Mouse (Mus musculus) left cerebral cortex, adult 9 months (tissue): ENCODE data around the gene Taok3.
"Not testable (repeated sequence)": the region's sequence is repeated elsewhere in the genome, so short reads cannot be mapped to it uniquely, and the experiment has no call there.

ENCODE experiments used
- DNase-seq, 2 experiments: peaks; one replicate each; pipeline ENCODE4 v3.0.0; 2022; ENCODE audit warnings: low spot score in 2 of 2

Taok3 gene

DNA sequence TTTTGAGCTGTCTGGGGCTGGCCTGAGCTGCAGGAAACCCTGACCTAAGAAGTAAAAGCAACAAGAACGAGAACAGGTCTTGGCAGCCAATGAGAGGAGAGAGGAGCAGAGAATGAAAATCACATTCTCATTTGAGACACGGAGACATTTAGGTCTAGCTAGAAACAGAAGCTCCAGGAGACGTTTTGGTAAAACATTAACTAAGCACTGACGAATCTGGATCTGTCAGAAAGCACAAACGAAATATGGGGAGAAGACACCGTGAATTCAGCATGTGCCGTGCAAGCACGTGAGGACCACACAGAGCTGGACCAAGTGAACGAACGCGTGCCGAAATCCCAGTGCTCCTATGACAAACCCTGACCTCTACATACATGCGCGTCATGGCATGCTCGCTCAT, 138.3 kb downstream of the Taok3 start:
- DNase-seq, result no peak

DNA sequence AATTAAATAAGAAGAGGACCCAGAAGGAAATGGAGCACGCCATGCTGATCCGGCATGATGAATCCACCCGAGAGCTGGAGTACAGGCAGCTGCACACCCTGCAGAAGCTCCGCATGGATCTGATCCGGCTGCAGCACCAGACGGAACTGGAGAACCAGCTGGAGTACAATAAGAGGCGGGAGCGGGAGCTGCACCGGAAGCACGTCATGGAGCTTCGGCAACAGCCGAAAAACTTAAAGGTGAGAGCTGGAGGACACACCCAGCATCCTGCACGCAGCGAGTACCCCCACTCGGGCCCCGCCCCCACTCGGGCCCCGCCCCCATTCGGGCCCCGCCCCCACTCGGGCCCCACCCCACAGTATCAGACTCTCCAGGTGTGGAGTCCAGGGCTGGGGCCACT, 143.6 kb downstream of the Taok3 start:
- DNase-seq, result no peak

DNA sequence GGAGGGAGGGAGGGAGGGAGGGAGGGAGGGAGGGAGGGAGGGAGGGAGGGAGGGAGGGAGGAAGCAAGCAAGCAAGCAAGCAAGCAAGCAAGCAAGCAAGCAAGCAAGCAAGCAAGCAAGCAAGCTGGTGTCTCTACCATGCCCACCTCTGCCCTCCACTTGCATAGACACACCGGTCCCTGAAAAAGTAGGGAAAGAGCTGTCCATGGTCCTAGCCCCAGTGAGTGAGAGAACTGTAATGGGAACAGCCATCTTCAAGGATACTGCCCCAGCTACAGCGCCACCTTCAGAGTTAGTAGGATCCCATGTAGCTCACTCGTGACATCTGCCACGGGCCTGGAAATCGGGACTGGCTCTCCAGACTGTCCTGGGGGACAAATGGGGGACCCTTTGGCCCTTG, 144.8 kb downstream of the Taok3 start:
- no peak for DNase-seq

DNA sequence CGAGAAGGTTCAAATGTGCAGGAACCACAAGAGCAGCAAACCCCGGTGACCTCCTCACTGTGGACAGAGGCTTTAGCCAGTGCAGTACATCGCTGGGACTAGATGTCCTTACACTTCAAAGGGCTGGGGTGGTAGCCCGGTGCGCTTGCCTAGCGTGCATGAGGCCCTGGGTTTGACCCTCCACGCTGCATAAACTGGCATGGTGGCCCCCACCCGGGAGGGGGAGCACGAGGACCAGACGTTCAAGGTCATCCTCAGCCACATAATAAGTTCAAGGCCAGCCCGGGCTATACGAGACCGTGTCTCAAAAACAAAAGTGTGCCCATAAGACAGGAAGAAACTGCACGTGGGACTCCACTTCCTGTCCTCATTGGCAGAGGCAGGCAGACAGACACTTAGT, 148.0 kb downstream of the Taok3 start:
- no peak for DNase-seq

DNA sequence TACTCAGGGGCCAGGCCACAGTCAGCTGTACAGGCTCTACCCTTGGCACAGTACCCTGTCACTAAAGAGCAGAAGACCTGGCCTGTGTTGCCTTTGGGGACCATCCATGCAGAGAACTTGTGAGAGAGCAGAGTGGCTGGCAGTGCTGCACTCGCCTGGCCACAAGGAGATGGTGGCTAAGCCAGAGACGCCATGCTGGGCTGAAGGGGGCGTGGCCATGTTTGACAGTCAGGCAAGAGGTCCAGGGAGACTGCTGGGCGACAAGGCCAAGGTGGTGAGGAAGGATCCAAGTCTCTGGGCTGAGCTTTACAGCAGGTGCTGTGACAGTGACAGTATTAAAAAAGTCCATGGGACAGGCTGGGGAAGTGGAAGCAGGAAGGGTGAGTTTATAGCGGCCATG, 148.8 kb downstream of the Taok3 start:
- DNase-seq, result no peak

DNA sequence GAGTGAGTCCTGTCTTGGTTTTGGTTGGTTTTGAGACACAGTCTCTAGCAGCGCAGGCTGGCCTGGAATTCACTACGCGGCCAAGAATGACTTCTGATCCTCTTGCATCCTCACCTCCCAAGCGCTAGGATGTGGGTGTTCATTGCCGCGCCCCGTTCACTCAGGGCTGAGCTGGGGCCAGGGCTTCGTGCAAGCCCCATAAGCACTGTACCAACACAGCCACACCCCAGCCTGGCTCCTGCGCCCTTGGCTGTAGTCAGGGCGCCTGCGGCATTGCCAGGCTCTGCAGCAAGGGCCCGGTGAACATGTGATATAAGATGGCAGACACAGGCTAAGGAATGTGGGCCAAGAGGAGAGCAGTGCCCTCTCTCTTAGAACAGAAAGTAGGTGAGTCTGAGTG, 149.5 kb downstream of the Taok3 start:
- no peak for DNase-seq

DNA sequence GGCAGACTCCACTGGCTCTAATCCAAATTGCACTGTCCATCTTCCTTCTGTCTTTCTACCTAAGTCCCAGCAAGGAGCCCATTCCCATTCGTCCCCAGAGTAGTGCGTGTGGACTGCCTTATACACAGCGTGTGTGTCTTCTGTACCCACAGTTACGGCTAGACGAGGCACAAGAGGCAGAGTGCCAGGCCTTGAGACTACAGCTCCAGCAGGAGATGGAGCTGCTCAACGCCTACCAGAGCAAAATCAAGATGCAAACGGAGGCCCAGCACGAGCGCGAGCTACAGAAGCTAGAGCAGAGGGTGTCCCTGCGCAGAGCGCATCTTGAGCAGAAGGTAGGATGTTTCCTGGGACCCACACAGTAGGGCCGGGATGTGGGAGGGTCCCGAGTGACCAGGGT, 152.0 kb downstream of the Taok3 start:
- peak in 1 of 2 experiments; percentile 86 for DNase-seq

DNA sequence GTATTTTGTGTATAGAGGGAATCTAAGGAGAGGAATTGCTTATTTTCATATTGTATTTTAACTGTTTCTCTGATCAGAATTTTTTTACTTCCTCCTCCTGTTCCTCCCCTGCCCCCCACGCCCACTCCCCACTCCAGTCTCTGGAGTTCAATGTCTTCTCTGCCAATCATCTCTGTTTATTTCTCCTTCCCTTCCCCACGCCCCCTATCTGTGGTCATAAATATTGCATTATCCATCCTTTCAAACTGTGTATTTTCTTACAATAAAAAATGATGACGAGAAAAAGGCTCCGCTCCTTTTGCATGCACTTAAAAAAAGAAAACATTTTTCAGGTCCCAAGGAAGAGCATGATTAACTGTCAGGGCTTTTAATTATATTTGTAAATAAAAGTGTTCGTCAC, 154.9 kb downstream of the Taok3 start:
- DNase-seq, result no peak

DNA sequence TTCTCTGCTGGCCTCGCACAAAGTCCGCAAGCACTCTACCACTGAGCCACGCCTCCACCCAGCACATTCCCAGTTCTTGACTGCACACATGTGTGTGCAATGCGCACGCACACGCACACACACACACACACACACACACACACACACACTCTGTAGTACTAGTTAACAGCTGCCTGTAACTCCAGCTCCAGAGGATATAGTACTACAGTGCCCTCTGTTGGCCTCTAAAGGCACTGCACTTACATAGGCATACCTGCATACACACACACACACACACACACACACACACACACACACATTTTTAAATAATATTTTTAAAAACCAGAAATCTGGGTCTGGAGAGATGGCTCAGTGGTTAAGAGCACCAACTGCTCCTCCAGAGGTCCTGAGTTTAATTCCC, 157.9 kb downstream of the Taok3 start:
- DNase-seq, result no peak

DNA sequence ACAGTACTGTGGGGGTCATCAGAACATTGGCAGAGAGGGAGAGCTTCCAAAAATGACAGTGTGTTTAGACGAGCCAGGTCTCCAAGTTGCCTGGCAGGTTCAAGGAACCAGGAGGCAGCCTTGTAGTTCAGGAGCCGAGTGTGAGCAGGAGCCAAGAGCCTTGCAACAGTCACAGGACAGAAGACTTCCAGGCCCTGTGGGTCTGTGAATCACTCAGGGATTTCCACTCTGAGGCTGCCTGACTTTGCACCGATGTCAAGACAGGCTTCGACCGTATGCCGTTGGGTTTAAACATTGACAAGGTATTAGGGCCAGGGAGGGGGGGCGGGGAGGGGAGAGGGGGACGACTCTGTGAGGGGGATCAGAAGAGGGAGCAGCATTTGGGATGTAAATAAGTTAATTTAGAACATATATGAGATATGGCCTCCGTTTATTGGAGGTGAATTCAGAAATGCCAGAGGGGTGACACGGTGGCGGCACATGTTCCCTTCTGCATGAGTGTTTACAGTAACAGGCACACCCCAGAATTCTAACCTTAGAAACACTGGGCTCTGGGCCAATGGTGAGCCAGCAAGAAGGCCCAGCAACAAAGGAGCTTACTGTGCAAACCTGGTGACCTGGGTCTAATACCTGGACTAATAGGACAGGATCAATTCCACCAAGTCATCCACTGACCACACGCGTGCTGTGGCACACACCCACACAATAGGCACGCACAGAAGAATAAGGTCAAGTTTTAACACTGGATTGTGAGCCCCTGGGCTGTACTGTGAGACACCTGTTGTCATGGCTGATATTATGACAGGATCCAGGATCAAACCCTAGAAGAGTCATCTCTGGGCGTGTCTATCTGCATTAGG, 159.1 kb downstream of the Taok3 start:
- DNase-seq, result no peak

DNA sequence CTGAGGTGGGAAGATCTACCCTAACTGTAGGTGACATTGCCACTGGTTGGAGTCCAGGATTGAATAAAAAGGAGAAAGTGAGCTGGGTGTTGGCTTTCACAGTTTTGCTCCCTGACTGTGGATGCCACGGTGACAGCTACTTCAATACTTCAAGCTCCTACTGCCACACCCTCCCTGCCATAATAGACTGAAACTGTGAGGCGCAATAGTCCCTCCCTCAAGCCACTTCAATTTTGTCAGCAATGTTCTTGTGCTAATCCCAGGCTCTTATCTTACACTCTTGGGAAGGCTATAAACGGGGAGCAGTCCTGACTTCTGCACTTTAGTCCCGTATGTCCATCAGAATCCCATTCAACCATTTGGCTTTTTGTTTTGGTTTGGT, 159.7 kb downstream of the Taok3 start:
- no peak for DNase-seq

DNA sequence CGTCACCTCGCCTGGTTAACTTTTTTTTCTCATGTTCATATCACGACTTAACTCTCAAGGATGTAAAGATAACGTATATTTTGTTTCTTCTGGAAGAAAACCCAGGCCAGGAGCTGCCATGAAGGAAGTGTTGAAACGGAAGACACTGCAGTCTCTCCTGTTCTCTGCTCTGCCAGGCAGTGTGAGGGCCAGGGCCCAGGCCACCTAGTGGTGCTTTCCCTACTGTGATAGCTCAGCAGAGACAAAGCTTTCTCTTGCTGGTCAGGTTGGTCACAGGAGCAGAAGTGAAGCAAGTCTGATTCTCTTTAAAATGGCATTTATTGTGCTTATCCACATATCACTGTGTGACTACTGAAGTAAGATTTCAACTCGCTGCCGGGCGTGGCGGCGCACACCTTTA, 161.6 kb downstream of the Taok3 start:
- no peak for DNase-seq

DNA sequence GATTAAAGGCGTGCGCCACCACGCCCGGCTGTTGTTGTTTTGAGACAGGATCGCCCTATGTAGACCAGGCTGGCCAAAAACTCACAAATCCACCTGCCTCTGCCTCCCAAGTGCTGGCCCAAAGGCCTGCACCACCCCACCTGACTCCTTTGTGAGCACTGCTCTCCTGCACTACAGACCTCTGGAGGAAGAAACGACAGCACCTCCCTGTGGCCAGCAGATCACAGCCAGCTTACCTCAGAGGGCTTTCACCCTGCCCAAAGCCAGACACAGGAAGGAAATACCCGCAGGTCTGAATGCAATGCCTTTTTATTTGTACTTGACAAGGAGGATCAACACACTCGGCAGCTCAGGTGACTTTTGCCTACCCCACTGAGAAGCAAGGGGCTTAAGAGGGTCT, 162.4 kb downstream of the Taok3 start:
- no peak for DNase-seq

DNA sequence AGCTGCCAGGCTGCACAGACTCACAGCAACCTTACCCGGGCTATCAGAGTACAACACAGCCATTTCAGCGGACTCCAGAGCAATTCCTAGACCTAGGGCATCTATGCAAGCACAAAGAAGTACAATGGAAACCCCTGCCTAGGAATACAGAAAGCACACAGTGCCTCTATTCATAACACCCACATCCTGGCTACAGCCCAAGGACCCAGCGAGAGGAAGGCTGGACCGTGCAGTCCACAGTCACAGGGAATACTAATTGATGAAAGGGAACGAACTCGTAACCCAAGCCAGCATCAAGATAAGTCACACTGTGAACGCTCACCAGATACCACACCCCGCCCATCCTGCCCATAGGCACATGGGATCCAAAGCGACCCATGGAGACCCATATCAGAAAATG, 164.1 kb downstream of the Taok3 start:
- DNase-seq, result peak in 1 of 2 experiments; percentile 58

DNA sequence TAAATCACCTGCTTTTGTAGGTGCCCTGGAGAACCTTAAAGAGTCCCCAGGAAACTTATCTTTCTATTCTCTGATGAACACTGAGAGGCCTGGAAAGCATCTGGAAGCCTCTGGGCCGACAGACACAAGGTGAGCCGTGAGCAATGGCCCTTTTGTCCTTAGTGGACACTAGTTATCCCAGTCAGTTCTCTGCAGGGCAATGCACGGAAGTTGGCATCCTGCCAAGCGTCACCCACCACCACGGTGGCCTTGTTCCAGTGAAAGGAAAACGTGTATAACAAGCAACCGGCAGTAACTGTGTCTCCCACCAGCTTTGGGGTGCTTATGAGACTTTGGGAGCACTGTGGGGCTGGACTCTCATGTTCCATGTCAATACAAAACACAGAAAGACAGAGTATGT, 164.8 kb downstream of the Taok3 start:
- no peak for DNase-seq

DNA sequence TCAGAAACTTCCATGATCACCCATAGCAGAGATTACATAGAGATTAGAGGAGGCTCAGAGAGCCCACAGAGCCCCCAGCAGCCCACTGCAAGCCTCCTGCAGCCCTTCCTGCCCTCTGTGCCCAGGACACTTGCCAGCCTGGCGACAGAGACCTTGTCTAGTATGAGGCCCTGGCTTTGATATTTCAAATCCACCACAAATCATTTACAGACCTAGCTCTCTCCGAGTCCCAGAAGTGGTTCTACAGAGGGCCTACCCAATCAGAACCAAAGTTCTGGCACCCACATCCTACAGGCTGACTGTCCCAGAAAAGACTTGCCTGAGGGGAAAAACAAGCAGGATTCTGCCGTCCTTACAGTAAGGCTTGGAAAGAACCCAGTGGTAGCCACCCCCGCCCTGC, 165.3 kb downstream of the Taok3 start:
- DNase-seq, result no peak

DNA sequence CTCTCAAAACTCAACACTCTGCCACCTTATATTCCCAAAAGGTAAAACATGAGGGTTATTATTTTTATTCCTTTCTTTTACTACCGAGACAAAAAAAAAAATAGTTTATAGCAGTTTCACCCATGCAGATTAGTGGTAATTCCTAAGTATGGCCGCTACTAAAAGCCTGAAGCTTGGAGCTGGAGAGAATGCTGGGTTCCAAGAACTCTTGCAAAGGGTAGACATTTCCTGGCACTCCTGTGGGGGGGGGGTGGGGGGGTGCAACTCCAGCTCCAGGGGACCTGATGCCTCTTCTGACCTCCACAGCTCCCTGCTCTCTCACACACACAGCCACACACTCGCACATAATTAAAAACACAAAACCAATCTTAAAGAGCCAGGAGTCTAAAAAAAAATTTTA, 166.4 kb downstream of the Taok3 start:
- DNase-seq, result no peak

DNA sequence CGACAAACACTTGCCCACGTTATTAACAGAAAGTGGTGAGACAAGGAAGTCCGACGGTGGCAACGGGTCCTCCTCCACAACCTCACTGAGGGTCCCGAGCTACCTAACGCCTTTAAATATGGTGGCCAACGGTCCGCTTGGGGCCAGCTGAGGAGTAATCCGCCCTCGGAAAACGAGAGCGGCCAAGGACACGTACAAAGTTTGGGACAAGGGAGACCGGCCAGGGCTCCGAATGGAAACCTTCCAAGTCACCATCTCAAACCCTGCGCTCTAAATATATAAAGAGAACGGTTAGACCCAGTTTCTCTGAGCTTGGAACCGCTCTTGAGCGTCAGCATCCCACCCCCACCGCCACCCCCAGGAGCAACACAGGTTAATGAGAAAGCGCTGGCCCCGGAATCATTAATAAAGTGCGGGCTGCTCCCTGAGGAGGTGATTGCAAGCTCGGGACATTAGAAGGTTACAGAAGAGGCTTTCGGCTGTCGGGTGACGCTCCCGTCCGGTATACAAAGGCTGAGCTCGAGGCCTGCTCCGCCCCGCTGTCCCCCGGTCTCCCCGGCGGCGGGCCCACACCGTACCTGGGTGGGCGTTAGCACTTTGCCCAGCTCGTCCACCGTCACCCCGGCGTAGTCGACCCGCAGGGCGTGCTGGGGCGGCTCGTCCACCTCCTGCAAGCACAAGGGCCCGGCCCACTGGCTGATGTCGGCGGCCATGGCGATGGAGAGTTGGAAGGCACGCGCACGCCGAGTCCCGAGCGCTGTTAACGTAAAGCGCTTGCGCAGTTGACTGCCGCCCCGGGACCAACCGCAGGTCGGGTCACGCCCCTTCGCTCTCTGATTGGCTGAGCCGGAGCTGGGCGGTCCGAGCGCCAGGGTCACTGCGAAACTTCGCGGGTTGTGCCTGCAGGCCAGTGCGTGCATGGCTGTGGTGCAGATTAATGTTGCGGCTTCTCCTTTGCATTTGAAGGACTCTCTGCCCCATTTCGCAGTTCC, 167.2 kb downstream of the Taok3 start, which contains the start of gene Pebp1:
Gene Pebp1 (minus strand): TSS at position 795 of the 992 bp plus-strand sequence.
- peak; percentile 78 to 95 for DNase-seq

DNA sequence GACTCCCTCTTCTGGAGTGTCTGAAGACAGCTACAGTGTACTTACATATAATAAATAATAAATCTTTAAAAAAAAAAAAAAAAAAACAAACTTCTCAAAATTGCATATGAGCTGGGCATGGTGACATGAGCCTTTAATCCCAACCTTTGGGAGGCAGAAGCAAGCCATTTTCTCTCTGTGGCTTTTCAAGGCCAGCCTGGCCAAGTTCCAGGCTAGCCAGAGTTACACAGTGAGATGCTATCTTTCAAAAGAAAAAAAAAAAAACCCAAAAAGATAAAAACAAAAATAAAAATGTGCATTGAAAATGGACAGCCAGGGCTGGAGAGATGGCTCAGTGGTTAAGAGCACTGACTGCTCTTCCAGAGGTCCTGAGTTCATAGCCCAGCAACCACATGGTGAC, 169.7 kb downstream of the Taok3 start:
- DNase-seq, result no peak

DNA sequence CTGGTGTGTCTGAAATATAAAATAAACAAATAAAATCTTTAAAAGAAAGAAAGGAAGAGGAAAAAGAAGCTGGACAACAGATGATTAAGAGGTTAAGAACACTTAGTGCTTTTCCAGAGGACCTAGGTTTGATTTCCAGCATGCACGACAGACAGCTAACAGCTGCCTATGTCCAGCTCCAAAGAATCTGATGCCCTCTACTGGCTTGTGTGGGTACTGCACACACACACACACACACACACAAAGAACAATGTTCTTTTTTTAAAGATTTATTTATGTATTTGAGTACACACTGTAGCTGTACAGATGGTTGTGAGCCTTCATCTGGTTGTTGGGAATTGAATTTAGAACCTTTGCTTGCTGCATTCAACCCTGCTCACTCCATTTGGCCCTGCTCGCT, 170.2 kb downstream of the Taok3 start:
- DNase-seq, result no peak

DNA sequence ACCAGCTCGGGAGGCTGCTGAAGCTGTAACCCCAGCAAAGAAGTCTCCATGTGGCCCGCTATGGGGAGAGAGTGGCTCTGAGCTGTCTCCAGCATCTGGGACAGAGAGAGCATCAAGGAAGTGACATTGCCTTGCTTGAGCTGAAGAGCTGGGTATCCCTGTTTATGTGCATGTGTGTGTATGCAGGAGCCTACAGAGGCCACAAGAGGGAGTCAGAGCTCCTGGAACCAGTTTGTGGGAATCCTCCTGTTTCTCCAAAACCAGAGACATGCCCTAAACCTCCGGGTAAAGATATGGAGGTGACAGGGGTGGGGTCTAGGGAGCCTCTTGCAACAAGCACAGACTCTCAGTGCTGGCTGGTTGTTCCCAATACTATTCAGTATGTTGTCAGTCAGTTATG, 171.4 kb downstream of the Taok3 start:
- no peak for DNase-seq

DNA sequence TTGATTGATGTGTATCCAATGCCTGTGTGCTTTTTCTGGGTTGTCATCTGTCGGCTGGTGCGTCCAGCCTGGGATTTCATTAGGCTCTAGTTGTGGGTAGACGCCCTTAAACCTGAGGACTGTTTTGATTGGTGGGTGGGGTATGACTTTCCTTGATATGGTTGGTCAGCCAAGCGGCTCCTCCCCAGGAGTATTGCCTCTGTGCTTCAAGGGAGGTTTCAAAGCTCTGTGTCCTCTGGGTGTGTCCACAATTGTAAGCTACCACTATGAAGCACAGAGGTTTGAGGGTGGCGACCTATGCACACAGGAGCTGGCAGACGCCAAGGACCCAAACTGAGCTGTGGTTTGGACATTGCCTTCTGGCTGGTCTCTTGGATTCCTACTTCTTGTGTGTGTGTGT, 172.6 kb downstream of the Taok3 start:
- no peak for DNase-seq

DNA sequence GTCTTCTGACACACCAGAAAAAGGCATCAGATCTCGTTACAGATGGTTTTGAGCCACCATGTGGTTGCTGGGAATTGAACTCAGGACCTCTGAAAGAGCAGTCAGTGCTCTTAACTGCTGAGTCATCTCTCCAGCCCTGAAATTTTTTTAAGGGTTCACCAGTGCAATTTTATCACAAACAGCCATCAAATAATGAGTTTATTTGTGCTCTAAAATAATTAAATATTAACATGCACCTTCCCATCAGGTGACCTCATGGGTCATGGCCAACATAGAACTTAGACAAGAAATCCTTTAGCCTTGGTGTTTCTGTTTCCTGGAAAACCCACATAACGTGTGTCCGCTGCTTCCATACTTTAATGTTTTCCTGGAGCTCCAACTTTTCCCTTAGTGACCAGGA, 173.8 kb downstream of the Taok3 start:
- DNase-seq, result not testable (repeated sequence)
